ENCODE assay signal across 13 mouse cellular contexts in the genomic region with DNA sequence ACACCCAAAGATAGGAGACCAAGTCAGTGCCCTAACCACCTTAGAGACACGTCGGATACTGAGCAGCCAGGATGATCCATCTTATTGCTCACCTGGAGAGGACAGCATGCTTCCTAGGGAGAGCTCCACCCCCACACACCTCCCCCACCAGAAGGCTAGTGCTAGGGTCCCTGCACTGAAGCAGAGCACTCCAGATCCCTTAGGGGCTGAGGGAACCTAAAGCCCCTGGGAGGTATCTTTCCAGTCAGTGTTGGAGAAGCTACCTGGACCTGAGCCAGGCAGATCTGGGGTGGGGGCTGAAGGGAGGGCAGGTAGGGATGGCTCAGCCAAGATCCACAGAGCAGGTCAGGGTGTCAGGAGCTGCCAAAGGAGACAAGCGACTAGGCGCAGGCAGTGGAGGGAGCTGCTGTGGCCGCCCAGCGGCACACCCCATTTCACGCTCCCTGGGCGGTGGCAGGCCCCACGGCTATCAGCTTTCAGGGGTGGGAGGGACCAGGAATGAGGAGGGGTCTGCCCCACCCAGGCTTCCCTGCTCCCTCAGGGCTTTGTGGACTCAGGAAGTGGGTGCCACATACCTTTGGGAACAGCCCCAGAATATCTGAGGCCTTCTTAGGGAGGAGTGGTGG. TPM values are rescaled to one million over a fixed set of nuclear protein-coding genes. Genes with fewer than 3 reads are reported as not detected.
DNase-seq lines count a peak whose midpoint lies in the region; ATAC-seq lines count a peak whose summit lies in the region.
"Had no signal": no experiment of that assay in that cellular context is flagged by ENCODE, and none has a peak within 500 bp of the region (broad histone marks: within the 10 kb centered on the region; RNA-seq: fewer than 3 reads in every experiment).

No protein-coding gene starts in this region.

- H3K9me3 ChIP-seq in hindbrain, embryonic 13.5 days: no peaks in the 10 kb centered on the region
- H3K9me3 ChIP-seq in hindbrain, embryonic 11.5 days (ENCODE audit: control insufficient read depth, low read length): no peaks in the 10 kb centered on the region
- H3K9me3 ChIP-seq in neural tube, embryonic 12.5 days: no peaks in the 10 kb centered on the region
- H3K9me3 ChIP-seq in neural tube, embryonic 15.5 days (replicated peaks): no peaks in the 10 kb centered on the region
- no peaks in the 10 kb centered on the region for H3K9me3 ChIP-seq in stomach, embryonic 16.5 days (replicated peaks; ENCODE audit: control insufficient read depth, low read length)
- H3K9me3 ChIP-seq: hindbrain, embryonic 10.5 days had no signal

- WGBS in hindbrain, embryonic 13.5 days: 41% methylated on average over 9 of the region's 9 CpGs
- 40% methylated on average over 9 of the region's 9 CpGs for whole genome bisulfite sequencing in hindbrain, embryonic 11.5 days
- 24% methylated on average over 9 of the region's 9 CpGs for WGBS in neural tube, embryonic 12.5 days
- 33% methylated on average over 9 of the region's 9 CpGs for WGBS in neural tube, embryonic 15.5 days
- WGBS in stomach, embryonic 16.5 days: 33% methylated on average over 9 of the region's 9 CpGs

- no peak overlapping the region for H3K4me3 ChIP-seq in hindbrain, embryonic 13.5 days
- no peak overlapping the region for H3K4me3 ChIP-seq in hindbrain, embryonic 11.5 days (ENCODE audit: low read depth, low read length)
- no peak overlapping the region for H3K4me3 ChIP-seq in neural tube, embryonic 12.5 days
- no peak overlapping the region for H3K4me3 ChIP-seq in neural tube, embryonic 15.5 days (replicated peaks)
- H3K4me3 ChIP-seq in stomach, embryonic 16.5 days (replicated peaks; ENCODE audit: low read length): no peak overlapping the region
- H3K4me3 ChIP-seq: hindbrain, embryonic 10.5 days had no signal

- peaks cover 12% of the 10 kb centered on the region for H3K4me1 ChIP-seq in hindbrain, embryonic 13.5 days (replicated peaks)
- peaks cover 6% of the 10 kb centered on the region; the same call in 1 of the 2 replicates for H3K4me1 ChIP-seq in hindbrain, embryonic 11.5 days (replicated peaks; ENCODE audit: control insufficient read depth, insufficient read depth, low read length)
- H3K4me1 ChIP-seq in neural tube, embryonic 12.5 days: peaks cover 6% of the 10 kb centered on the region
- peaks cover 13% of the 10 kb centered on the region for H3K4me1 ChIP-seq in neural tube, embryonic 15.5 days
- H3K4me1 ChIP-seq in stomach, embryonic 16.5 days (ENCODE audit: control insufficient read depth, insufficient read depth, low read length): peaks cover 22% of the 10 kb centered on the region

- no peak overlapping the region for H3K27ac ChIP-seq in hindbrain, embryonic 13.5 days
- H3K27ac ChIP-seq in hindbrain, embryonic 11.5 days (ENCODE audit: low read depth, low read length): no peak overlapping the region
- H3K27ac ChIP-seq in neural tube, embryonic 12.5 days: no peak overlapping the region
- H3K27ac ChIP-seq in neural tube, embryonic 15.5 days (replicated peaks): no peak overlapping the region
- peak overlapping the region; percentile 72 for H3K27ac ChIP-seq in stomach, embryonic 16.5 days (ENCODE audit: low read length)
- H3K27ac ChIP-seq: hindbrain, embryonic 10.5 days had no signal

- peak overlapping the region; percentile 39 for H3K9ac ChIP-seq in hindbrain, embryonic 13.5 days
- no peak overlapping the region for H3K9ac ChIP-seq in hindbrain, embryonic 11.5 days (ENCODE audit: low read depth, low read length)
- H3K9ac ChIP-seq in neural tube, embryonic 12.5 days: peak overlapping the region; percentile 13; the same call in 1 of the 2 replicates
- H3K9ac ChIP-seq in neural tube, embryonic 15.5 days (replicated peaks): no peak overlapping the region
- peak overlapping the region; percentile 49 for H3K9ac ChIP-seq in stomach, embryonic 16.5 days (ENCODE audit: low read length)

- ATAC-seq in hindbrain, embryonic 13.5 days (ENCODE audit: low FRiP score): no peak
- ATAC-seq in hindbrain, embryonic 11.5 days (ENCODE audit: low FRiP score): no peak
- ATAC-seq in neural tube, embryonic 12.5 days (ENCODE audit: low FRiP score, low read depth): no peak
- no peak for ATAC-seq in neural tube, embryonic 15.5 days (ENCODE audit: low FRiP score)
- peak; percentile 61; the same call in 1 of the 2 replicates for ATAC-seq in stomach, embryonic 16.5 days (ENCODE audit: insufficient read depth, low FRiP score)

- H3K36me3 ChIP-seq in hindbrain, embryonic 13.5 days: no peaks in the 10 kb centered on the region
- H3K36me3 ChIP-seq in hindbrain, embryonic 11.5 days (ENCODE audit: control insufficient read depth, insufficient read depth, low read length): no peaks in the 10 kb centered on the region
- H3K36me3 ChIP-seq in neural tube, embryonic 12.5 days: no peaks in the 10 kb centered on the region
- no peaks in the 10 kb centered on the region for H3K36me3 ChIP-seq in neural tube, embryonic 15.5 days
- no peaks in the 10 kb centered on the region for H3K36me3 ChIP-seq in stomach, embryonic 16.5 days (ENCODE audit: control insufficient read depth, insufficient read depth, low read length)
- H3K36me3 ChIP-seq: hindbrain, embryonic 10.5 days had no signal

- peaks cover 47% of the 10 kb centered on the region for H3K27me3 ChIP-seq in hindbrain, embryonic 13.5 days
- no peaks in the 10 kb centered on the region for H3K27me3 ChIP-seq in hindbrain, embryonic 11.5 days (ENCODE audit: control insufficient read depth, insufficient read depth, low read length)
- H3K27me3 ChIP-seq in neural tube, embryonic 12.5 days (replicated peaks): peaks cover 9% of the 10 kb centered on the region
- H3K27me3 ChIP-seq in neural tube, embryonic 15.5 days (replicated peaks): peaks cover 24% of the 10 kb centered on the region
- no peaks in the 10 kb centered on the region for H3K27me3 ChIP-seq in stomach, embryonic 16.5 days (ENCODE audit: control insufficient read depth, insufficient read depth, low read length)

- DNase-seq in adrenal gland, adult (ENCODE audit: inconsistent age in 2 of 2, low spot score in 1 of 2): peak; percentile 36 to 57
- no peak for DNase-seq in adrenal gland, postnatal 25 days
- no peak for DNase-seq in hindbrain, embryonic 11.5 days (ENCODE audit: low spot score)
- DNase-seq in embryo, embryonic 11 days: no peak
- DNase-seq: cerebellum, postnatal 36 days; gastrocnemius, postnatal 36 days had no signal

- no peak overlapping the region for H3K4me2 ChIP-seq in hindbrain, embryonic 13.5 days
- H3K4me2 ChIP-seq in hindbrain, embryonic 11.5 days (replicated peaks; ENCODE audit: low read depth, low read length): no peak overlapping the region
- H3K4me2 ChIP-seq in neural tube, embryonic 12.5 days (replicated peaks): no peak overlapping the region
- no peak overlapping the region for H3K4me2 ChIP-seq in neural tube, embryonic 15.5 days
- peak overlapping the region; percentile 19; the same call in 1 of the 2 replicates for H3K4me2 ChIP-seq in stomach, embryonic 16.5 days (ENCODE audit: low read depth, low read length)

RNA-seq across cellular contexts. Expression of a gene that starts 2.1 kb away (rescaled TPM):
- 56.8 and 60.4 TPM in 2 replicates for total RNA-seq in adrenal gland, postnatal 25 days (2021)
- polyA plus RNA-seq in hindbrain, embryonic 13.5 days (2015; fragmentation: Nextera tagmentation; extraction: Ambion mirVana): 19.7 and 20.2 TPM in 2 replicates
- 11.0 and 17.9 TPM in 2 replicates for polyA plus RNA-seq in hindbrain, embryonic 11.5 days (2014; fragmentation: Nextera tagmentation; extraction: Ambion mirVana)
- 18.7 and 19.8 TPM in 2 replicates for polyA plus RNA-seq in neural tube, embryonic 12.5 days (2016; fragmentation: Nextera tagmentation; extraction: Ambion mirVana)
- polyA plus RNA-seq in neural tube, embryonic 15.5 days (2015; fragmentation: Nextera tagmentation; extraction: Ambion mirVana): 24.7 and 28.0 TPM in 2 replicates
- polyA plus RNA-seq in stomach, embryonic 16.5 days (2015; fragmentation: Nextera tagmentation; extraction: Ambion mirVana): 36.3 and 38.0 TPM in 2 replicates

RNA-seq across cellular contexts. Expression of a gene that starts 15.4 kb away (rescaled TPM):
- not detected in 2 replicates for total RNA-seq in adrenal gland, postnatal 25 days (2021)
- polyA plus RNA-seq in hindbrain, embryonic 13.5 days (2015; fragmentation: Nextera tagmentation; extraction: Ambion mirVana): not detected in 2 replicates
- not detected in 2 replicates for polyA plus RNA-seq in hindbrain, embryonic 11.5 days (2014; fragmentation: Nextera tagmentation; extraction: Ambion mirVana)
- not detected in 2 replicates for polyA plus RNA-seq in neural tube, embryonic 12.5 days (2016; fragmentation: Nextera tagmentation; extraction: Ambion mirVana)
- polyA plus RNA-seq in neural tube, embryonic 15.5 days (2015; fragmentation: Nextera tagmentation; extraction: Ambion mirVana): not detected in 2 replicates
- polyA plus RNA-seq in stomach, embryonic 16.5 days (2015; fragmentation: Nextera tagmentation; extraction: Ambion mirVana): not detected in 2 replicates
- total RNA-seq: gastrocnemius, postnatal 36 days; liver, adult 2 months had no signal
- polyA plus RNA-seq: hindbrain, embryonic 10.5 days; liver, adult 2 months; thymus, postnatal 0 days had no signal

RNA-seq across cellular contexts. Expression of a gene that starts 15.5 kb away (rescaled TPM):
- 11.0 and 14.5 TPM in 2 replicates for total RNA-seq in adrenal gland, postnatal 25 days (2021)
- polyA plus RNA-seq in hindbrain, embryonic 13.5 days (2015; fragmentation: Nextera tagmentation; extraction: Ambion mirVana): 0.58 and 1.0 TPM in 2 replicates
- 0.82 and 0.90 TPM in 2 replicates for polyA plus RNA-seq in hindbrain, embryonic 11.5 days (2014; fragmentation: Nextera tagmentation; extraction: Ambion mirVana)
- 0.87 and 0.95 TPM in 2 replicates for polyA plus RNA-seq in neural tube, embryonic 12.5 days (2016; fragmentation: Nextera tagmentation; extraction: Ambion mirVana)
- polyA plus RNA-seq in neural tube, embryonic 15.5 days (2015; fragmentation: Nextera tagmentation; extraction: Ambion mirVana): 0.78 and 2.2 TPM in 2 replicates
- polyA plus RNA-seq in stomach, embryonic 16.5 days (2015; fragmentation: Nextera tagmentation; extraction: Ambion mirVana): 5.3 and 6.3 TPM in 2 replicates

RNA-seq across cellular contexts. Expression of a gene that starts 28.1 kb away (rescaled TPM):
- 10.1 and 10.8 TPM in 2 replicates for total RNA-seq in adrenal gland, postnatal 25 days (2021)
- polyA plus RNA-seq in hindbrain, embryonic 13.5 days (2015; fragmentation: Nextera tagmentation; extraction: Ambion mirVana): 20.4 and 24.6 TPM in 2 replicates
- 41.6 and 42.1 TPM in 2 replicates for polyA plus RNA-seq in hindbrain, embryonic 11.5 days (2014; fragmentation: Nextera tagmentation; extraction: Ambion mirVana)
- polyA plus RNA-seq in neural tube, embryonic 12.5 days (2016; fragmentation: Nextera tagmentation; extraction: Ambion mirVana): 25.9 and 34.0 TPM in 2 replicates
- polyA plus RNA-seq in neural tube, embryonic 15.5 days (2015; fragmentation: Nextera tagmentation; extraction: Ambion mirVana): 24.3 and 27.2 TPM in 2 replicates
- polyA plus RNA-seq in stomach, embryonic 16.5 days (2015; fragmentation: Nextera tagmentation; extraction: Ambion mirVana): 26.2 and 26.7 TPM in 2 replicates

RNA-seq across cellular contexts. Expression of a gene that starts 37.7 kb away (rescaled TPM):
- 373 and 392 TPM in 2 replicates for total RNA-seq in adrenal gland, postnatal 25 days (2021)
- polyA plus RNA-seq in hindbrain, embryonic 13.5 days (2015; fragmentation: Nextera tagmentation; extraction: Ambion mirVana): 609 and 611 TPM in 2 replicates
- 868 and 927 TPM in 2 replicates for polyA plus RNA-seq in hindbrain, embryonic 11.5 days (2014; fragmentation: Nextera tagmentation; extraction: Ambion mirVana)
- 753 and 767 TPM in 2 replicates for polyA plus RNA-seq in neural tube, embryonic 12.5 days (2016; fragmentation: Nextera tagmentation; extraction: Ambion mirVana)
- polyA plus RNA-seq in neural tube, embryonic 15.5 days (2015; fragmentation: Nextera tagmentation; extraction: Ambion mirVana): 589 and 681 TPM in 2 replicates
- 727 and 779 TPM in 2 replicates for polyA plus RNA-seq in stomach, embryonic 16.5 days (2015; fragmentation: Nextera tagmentation; extraction: Ambion mirVana)

Comparison
In these comparisons a context has a peak if more than half of its experiments do, and no peak if none do; other contexts are left out.
1. DNase-seq: peak in adrenal gland, adult (2 of 2); none in adrenal gland, postnatal 25 days (single experiment), hindbrain, embryonic 11.5 days (single experiment) and embryo, embryonic 11 days (single experiment).
2. H3K9ac ChIP-seq: peak in hindbrain, embryonic 13.5 days (single experiment), neural tube, embryonic 12.5 days (single experiment) and stomach, embryonic 16.5 days (single experiment); none in hindbrain, embryonic 11.5 days (single experiment) and neural tube, embryonic 15.5 days (single experiment).